Mouse (Mus musculus): Measurements from ENCODE around the gene 5530401A14Rik. TPM values are rescaled to one million over a fixed set of nuclear protein-coding genes. Genes with fewer than 3 reads are reported as not detected.

Gene 5530401A14Rik
- polyA plus RNA-seq, 1 experiment from 2014 or later, result 0.30 TPM

DNA sequence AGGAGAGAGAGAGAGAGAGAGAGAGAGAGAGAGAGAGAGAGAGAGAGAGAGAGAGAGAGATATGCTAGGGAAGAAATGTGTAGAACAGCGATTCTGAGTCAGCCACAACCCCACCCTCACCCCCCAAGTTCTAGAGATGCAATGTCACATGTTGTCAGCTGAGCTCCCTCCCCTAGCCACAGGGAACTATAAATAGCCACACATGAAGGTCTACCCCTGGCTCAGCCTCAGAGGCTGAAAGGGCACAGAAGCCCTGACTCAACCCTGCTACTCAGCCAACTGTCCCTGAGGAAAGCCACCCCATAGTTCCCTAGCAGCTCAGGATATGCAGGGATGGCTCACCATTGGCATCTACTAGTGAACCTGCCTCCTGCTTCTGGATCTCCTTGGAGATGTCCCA is 81.7 kb downstream of the 5530401A14Rik start:
- Histone ChIP-seq H3K27me3 (no peaks in the 10 kb centered on the region), H3K9me3 (no peaks in the 10 kb centered on the region), H3K36me3 (no peaks in the 10 kb centered on the region), H3K9ac (no peak overlapping the region), H3K27ac (no peak overlapping the region), H3K4me1 (replicated peaks) (no peaks in the 10 kb centered on the region), H3K4me2 (no peak overlapping the region), H3K4me3 (no peak overlapping the region)
- WGBS, result 83% methylated on average over 1 of the region's 1 CpGs
- no peak for ATAC-seq (ENCODE audit: low FRiP score)

Other genes with a start within 250 kb of the 5530401A14Rik start
- gene Asic2, start 107.8 kb downstream of the 5530401A14Rik start, polyA plus RNA-seq (2015; fragmentation: Nextera tagmentation; extraction: Ambion mirVana), result 7.0 and 7.7 TPM in 2 replicates
- gene Ccl2, start 174.9 kb downstream of the 5530401A14Rik start, polyA plus RNA-seq (2015; fragmentation: Nextera tagmentation; extraction: Ambion mirVana), result 1.1 and 1.4 TPM in 2 replicates
- gene Gm17268, start 177.9 kb downstream of the 5530401A14Rik start, polyA plus RNA-seq (2015; fragmentation: Nextera tagmentation; extraction: Ambion mirVana), result not detected in 2 replicates
- 0.57 and 1.0 TPM in 2 replicates for gene Ccl7, start 185.0 kb downstream of the 5530401A14Rik start, polyA plus RNA-seq (2015; fragmentation: Nextera tagmentation; extraction: Ambion mirVana)
- 0.16 and 0.48 TPM in 2 replicates for gene Ccl11, start 197.2 kb downstream of the 5530401A14Rik start, polyA plus RNA-seq (2015; fragmentation: Nextera tagmentation; extraction: Ambion mirVana)
- 1.1 and 2.0 TPM in 2 replicates for gene Ccl12, start 241.2 kb downstream of the 5530401A14Rik start, polyA plus RNA-seq (2015; fragmentation: Nextera tagmentation; extraction: Ambion mirVana)

Data from hindbrain, embryonic 13.5 days (tissue).